Mouse (Mus musculus) liver, adult 2 months (tissue): ENCODE measurements around the gene Wnt2b.

Source experiments
- CTCF ChIP-seq: fragments of 200-500 bp; IDR thresholded peaks from 2 replicates; pipeline ENCODE4 v1.5.1; 2011; ENCODE audit warnings: low read depth, low read length, control low read depth
- POLR2A ChIP-seq: fragments of 200-500 bp; IDR thresholded peaks from 2 replicates; pipeline ENCODE4 v1.6.1; 2011; ENCODE audit warnings: low read length, control low read depth; ENCODE audit not compliant: insufficient read depth; ENCODE audit errors: extremely low read depth

DNA sequence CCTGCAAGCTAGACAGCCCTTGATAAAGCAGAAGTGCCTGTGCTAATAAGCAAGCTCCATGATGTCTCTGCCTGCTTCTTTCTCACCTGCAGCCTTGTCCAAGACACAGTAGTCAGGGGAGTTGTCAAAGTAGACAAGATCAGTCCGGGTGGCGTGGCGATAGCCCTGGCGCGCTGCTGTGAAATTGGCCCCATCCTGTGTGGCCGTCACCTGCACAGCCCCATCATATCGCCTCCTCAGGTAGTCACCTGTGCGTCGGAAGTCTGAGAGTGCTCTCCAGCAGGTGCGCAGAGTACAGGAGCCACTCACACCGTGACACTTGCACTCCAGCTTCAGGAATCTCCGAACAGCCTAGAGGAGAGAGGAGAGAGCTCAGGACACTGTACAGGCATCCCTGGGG is 10.8 kb downstream of the Wnt2b start:
- no peak for TF ChIP-seq CTCF
- no peak for TF ChIP-seq POLR2A
